Mouse (Mus musculus) adrenal gland, adult 8-10 months (tissue): ENCODE data around the gene Akap7. TPM values are rescaled to one million over a fixed set of nuclear protein-coding genes. Genes with fewer than 3 reads are reported as not detected.

Source experiments
- DNase-seq: peaks from one replicate; pipeline ENCODE4 v3.0.0; 2022
- total RNA-seq, 4 experiments: library from RNA; stranded (reverse); gene quantifications; 2 replicates each; pipeline ENCODE4 v1.2.4; 2022

Gene Akap7
- total RNA-seq, 4 experiments from 2014 or later = 56.7 to 83.5 (median 69.8) TPM

DNA sequence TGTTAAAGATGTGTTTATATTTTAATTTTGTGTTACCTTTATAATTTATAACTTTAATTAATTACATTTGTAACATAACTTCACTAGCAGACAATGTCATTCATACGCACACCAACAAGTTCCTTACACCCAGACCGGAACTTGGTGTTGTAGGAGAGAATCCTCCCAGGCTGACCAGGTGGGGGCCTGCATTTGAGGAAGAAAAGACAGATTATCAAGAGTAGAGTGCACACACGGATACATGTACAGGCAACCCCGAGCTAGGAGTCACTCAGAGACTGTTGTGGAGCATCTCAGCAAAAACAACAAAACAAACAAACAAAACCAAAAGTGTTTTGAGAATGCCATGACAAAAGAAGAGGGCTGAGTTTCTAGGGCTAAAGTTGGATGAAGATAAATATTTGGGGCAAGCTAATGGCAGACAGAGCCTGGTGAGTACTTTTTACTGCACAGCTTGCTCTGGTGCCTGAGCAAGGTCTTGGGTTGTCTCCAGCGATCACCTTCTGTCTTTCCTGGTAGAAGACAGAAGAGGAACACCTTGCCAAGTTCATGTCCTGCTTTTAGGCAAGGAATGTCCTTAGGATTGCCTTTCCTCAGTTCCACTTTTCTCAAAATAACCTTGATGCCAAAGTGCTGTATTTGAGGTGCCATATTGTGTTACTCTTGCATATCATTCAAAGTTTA is 186.7 kb downstream of the Akap7 start:
- no peak for DNase-seq

Other genes with a start within 250 kb of the Akap7 start
- 10 to 100 TPM; 50.5 to 93.1 (median 64.5) TPM for gene Epb41l2, start 51.9 kb upstream of the Akap7 start, total RNA-seq
- not detected for gene Smlr1, start 228.4 kb upstream of the Akap7 start, total RNA-seq